Mouse (Mus musculus): ENCODE measurements at regions not wholly inside any gene's neighbourhood (a gene's known extent, or its start where the extent isn't known, plus 50 kb on each side); places are given as distances from the start of the nearest gene placed in this dataset.

- TF ChIP-seq CTCF (IDR thresholded peaks at IDR 0.05; ENCODE audit: borderline replicate concordance, extremely low read depth, insufficient read depth, insufficient read length) = no peak
- no peak for TF ChIP-seq POLR2A (IDR thresholded peaks at IDR 0.05; ENCODE audit: borderline replicate concordance, extremely low read depth, insufficient read depth, insufficient read length, poor library complexity, severe bottlenecking)
These were observed 148.9 kb upstream of the Tgfbr2 start for GRCm38 (mm10) chr9:116323871-116324721.

Measured in brain, embryonic 14.5 days (tissue).